Mouse (Mus musculus): ENCODE measurements at regions not wholly inside any gene's neighbourhood (a gene's known extent, or its start where the extent isn't known, plus 50 kb on each side); places are given as distances from the start of the nearest gene placed in this dataset.

DNA sequence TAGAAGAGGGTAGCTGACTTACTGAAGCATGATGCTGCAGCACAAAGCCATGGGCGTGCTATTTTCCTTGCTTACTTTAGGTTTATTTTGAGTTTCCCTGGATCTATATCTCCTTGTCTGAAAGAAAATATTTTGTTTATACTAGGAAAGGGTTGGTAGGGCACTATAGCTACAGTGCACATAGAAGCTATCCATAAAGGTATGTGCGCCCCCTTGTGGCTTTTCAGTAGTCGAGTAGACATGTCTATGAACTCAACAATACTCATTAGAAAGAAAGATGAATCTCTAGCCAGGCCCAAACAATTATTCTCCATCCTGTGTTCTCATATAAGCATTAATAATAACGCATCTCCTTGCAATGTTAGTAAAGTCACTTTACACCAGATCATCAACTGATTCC lies 114.3 kb downstream of the Rab38 start:
- DNase-seq (ENCODE audit: low read depth, low spot score), result peak; percentile 57

DNA sequence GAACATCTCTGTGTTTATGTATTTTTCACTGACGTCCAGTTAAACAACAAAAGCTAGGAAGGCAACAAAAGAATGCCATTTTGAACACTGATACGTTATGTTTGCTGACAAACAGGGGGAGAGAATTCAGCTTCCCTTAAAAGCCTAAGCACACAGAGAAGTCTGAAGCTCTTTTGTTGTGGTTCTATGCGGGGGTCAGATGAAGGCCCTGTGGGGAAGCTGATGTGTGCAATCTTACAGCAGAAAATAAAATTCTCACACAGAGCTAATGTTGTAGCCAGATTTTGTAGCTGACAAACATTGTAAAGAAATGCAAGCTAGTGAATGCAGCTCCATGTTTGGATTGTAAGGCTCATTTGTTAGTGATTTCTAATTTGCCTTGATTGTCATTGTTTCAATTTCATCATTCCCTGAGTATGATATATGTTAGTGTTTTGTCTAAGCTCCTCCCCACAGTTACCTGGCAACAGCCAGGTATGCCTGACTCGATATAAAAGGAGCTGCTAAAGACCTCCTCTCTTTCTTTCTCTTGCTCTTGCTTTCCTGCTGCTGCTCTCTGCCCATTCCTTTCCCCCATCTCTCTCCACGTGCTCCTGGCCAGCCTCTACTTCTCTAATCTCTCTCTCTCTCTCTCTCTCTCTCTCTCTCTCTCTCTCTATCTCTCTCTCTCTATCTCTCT lies 115.0 kb downstream of the Rab38 start:
- no peak for DNase-seq (ENCODE audit: low read depth, low spot score)

DNA sequence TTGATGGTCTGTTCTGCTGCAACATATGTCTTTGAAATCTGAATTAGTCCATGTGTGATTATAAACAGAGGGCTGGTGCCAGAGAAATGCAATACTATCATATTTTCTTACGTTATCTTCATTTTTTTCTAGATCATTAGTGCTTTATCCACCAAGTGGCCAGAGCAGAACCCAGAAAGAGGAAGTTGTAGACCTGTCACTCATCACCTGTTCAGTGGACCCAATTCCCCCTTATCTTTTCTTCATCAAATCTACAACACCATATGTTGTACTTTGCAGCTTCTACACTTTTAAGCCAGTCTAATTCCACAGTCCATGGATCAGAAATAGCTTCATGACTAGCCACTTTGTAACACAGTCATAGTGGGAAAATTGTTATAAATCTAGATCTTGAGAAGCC lies 145.0 kb downstream of the Rab38 start:
- no peak for DNase-seq (ENCODE audit: low read depth, low spot score)

DNA sequence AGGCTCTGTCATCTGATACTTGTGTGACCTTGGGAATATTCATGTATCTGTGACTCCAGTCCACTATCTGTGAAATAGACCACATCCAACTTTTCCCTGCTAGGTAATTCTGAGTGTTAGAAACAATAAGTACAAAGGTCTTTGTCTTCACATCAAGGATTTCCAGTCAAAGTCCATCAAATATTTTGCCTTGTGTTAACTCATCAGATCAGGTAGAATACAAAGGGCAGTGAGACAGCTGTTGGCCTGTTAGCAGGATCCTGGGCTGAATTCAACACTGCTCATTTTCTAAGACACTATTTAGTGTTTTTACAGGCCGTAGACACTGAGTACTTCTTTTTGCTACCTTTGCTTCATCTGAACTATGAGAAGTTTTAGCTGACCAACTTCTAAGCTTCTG lies 170.7 kb downstream of the Rab38 start:
- no peak for DNase-seq (ENCODE audit: low read depth, low spot score)
